Mouse (Mus musculus): ENCODE data around the gene Gtf2h2. TPM values are rescaled to one million over a fixed set of nuclear protein-coding genes. Genes with fewer than 3 reads are reported as not detected.
A peak's percentile ranks its signal among the peaks of the same experiment; 100 is the strongest.

Gtf2h2 gene
- polyA plus RNA-seq (2012; rRNA removed), result 61.3 and 80.8 TPM in 2 replicates

GRCm38 (mm10) chr13:100492061-100492787 is at the start of gene Gtf2h2:
Gene Gtf2h2 (minus strand): TSS chr13:100492579.
- TF ChIP-seq CTCF (IDR thresholded peaks at IDR 0.05; ENCODE audit: borderline replicate concordance, extremely low read depth, insufficient read depth, insufficient read length) (peak; percentile 94), POLR2A (IDR thresholded peaks at IDR 0.05; ENCODE audit: borderline replicate concordance, extremely low read depth, insufficient read depth, insufficient read length, poor library complexity, severe bottlenecking) (peak; percentile 22; the same call in 1 of the 2 replicates)
- peak; percentile 94 for DNase-seq (ENCODE audit: low read depth)

GRCm38 (mm10) chr13:100536149-100536548 is 43.8 kb upstream of the Gtf2h2 start:
- TF ChIP-seq POLR2A (IDR thresholded peaks at IDR 0.05; ENCODE audit: borderline replicate concordance, extremely low read depth, insufficient read depth, insufficient read length, poor library complexity, severe bottlenecking) (no peak), CTCF (IDR thresholded peaks at IDR 0.05; ENCODE audit: borderline replicate concordance, extremely low read depth, insufficient read depth, insufficient read length) (no peak)

GRCm38 (mm10) chr13:100532788-100533365 is 40.5 kb upstream of the Gtf2h2 start:
- no peak for TF ChIP-seq POLR2A (IDR thresholded peaks at IDR 0.05; ENCODE audit: borderline replicate concordance, extremely low read depth, insufficient read depth, insufficient read length, poor library complexity, severe bottlenecking)
- TF ChIP-seq CTCF (IDR thresholded peaks at IDR 0.05; ENCODE audit: borderline replicate concordance, extremely low read depth, insufficient read depth, insufficient read length), result no peak
- no peak for DNase-seq (ENCODE audit: low read depth)

More at GRCm38 (mm10) chr13:100536149-100536548, 43.8 kb upstream of the Gtf2h2 start:
- DNase-seq (ENCODE audit: low read depth), result no peak

- no peak for TF ChIP-seq CTCF (IDR thresholded peaks at IDR 0.05; ENCODE audit: borderline replicate concordance, extremely low read depth, insufficient read depth, insufficient read length)
- no peak for TF ChIP-seq POLR2A (IDR thresholded peaks at IDR 0.05; ENCODE audit: borderline replicate concordance, extremely low read depth, insufficient read depth, insufficient read length, poor library complexity, severe bottlenecking)
- DNase-seq (ENCODE audit: low read depth), result no peak
Measured at GRCm38 (mm10) chr13:100526649-100527038, 34.3 kb upstream of the Gtf2h2 start.

GRCm38 (mm10) chr13:100525935-100526648 is 33.7 kb upstream of the Gtf2h2 start:
- TF ChIP-seq POLR2A (IDR thresholded peaks at IDR 0.05; ENCODE audit: borderline replicate concordance, extremely low read depth, insufficient read depth, insufficient read length, poor library complexity, severe bottlenecking) (no peak), CTCF (IDR thresholded peaks at IDR 0.05; ENCODE audit: borderline replicate concordance, extremely low read depth, insufficient read depth, insufficient read length) (no peak)
- DNase-seq (ENCODE audit: low read depth), result peak; percentile 66

- DNase-seq (ENCODE audit: low read depth), result no peak
- TF ChIP-seq POLR2A (IDR thresholded peaks at IDR 0.05; ENCODE audit: borderline replicate concordance, extremely low read depth, insufficient read depth, insufficient read length, poor library complexity, severe bottlenecking), result no peak
- TF ChIP-seq CTCF (IDR thresholded peaks at IDR 0.05; ENCODE audit: borderline replicate concordance, extremely low read depth, insufficient read depth, insufficient read length), result no peak
Measured at GRCm38 (mm10) chr13:100524896-100525295, 32.5 kb upstream of the Gtf2h2 start.

- no peak for DNase-seq (ENCODE audit: low read depth)
- TF ChIP-seq POLR2A (IDR thresholded peaks at IDR 0.05; ENCODE audit: borderline replicate concordance, extremely low read depth, insufficient read depth, insufficient read length, poor library complexity, severe bottlenecking), result no peak
- no peak for TF ChIP-seq CTCF (IDR thresholded peaks at IDR 0.05; ENCODE audit: borderline replicate concordance, extremely low read depth, insufficient read depth, insufficient read length)
Measured at GRCm38 (mm10) chr13:100523698-100524097, 31.3 kb upstream of the Gtf2h2 start.

GRCm38 (mm10) chr13:100521724-100522591 is 29.6 kb upstream of the Gtf2h2 start:
- TF ChIP-seq POLR2A (IDR thresholded peaks at IDR 0.05; ENCODE audit: borderline replicate concordance, extremely low read depth, insufficient read depth, insufficient read length, poor library complexity, severe bottlenecking) (no peak), CTCF (IDR thresholded peaks at IDR 0.05; ENCODE audit: borderline replicate concordance, extremely low read depth, insufficient read depth, insufficient read length) (no peak)
- DNase-seq (ENCODE audit: low read depth), result no peak

GRCm38 (mm10) chr13:100519162-100519561 is 26.8 kb upstream of the Gtf2h2 start:
- no peak for TF ChIP-seq POLR2A (IDR thresholded peaks at IDR 0.05; ENCODE audit: borderline replicate concordance, extremely low read depth, insufficient read depth, insufficient read length, poor library complexity, severe bottlenecking)
- no peak for DNase-seq (ENCODE audit: low read depth)

- TF ChIP-seq CTCF (IDR thresholded peaks at IDR 0.05; ENCODE audit: borderline replicate concordance, extremely low read depth, insufficient read depth, insufficient read length) (no peak), POLR2A (IDR thresholded peaks at IDR 0.05; ENCODE audit: borderline replicate concordance, extremely low read depth, insufficient read depth, insufficient read length, poor library complexity, severe bottlenecking) (no peak)
- DNase-seq (ENCODE audit: low read depth), result no peak
Measured at GRCm38 (mm10) chr13:100518191-100518590, 25.8 kb upstream of the Gtf2h2 start.

Measured in brain, embryonic 14.5 days (tissue).